Mouse (Mus musculus) heart, postnatal 14 days (tissue): ENCODE data around the gene Gtf2h5. TPM values are rescaled to one million over a fixed set of nuclear protein-coding genes. Genes with fewer than 3 reads are reported as not detected.

Experiments used
- DNase-seq, 2 experiments: peaks; one replicate each; pipeline ENCODE4 v3.0.0; 2021 to 2022
- intact Hi-C: fragments of 180-260 bp; cut with DNase I; formaldehyde crosslinking; loops from one replicate; pipeline ENCODE4 v1.15.1; 2025
- microRNA-seq, 2 experiments: library from miRNA; unstranded; fragments of <30 nt; microRNA quantifications; one replicate each; pipeline ENCODE4 v1.2.0; 2021 to 2022
- total RNA-seq, 2 experiments: library from RNA; stranded (reverse); gene quantifications; 2 replicates each; pipeline ENCODE4 v1.2.3; 2021

Gtf2h5 gene
- total RNA-seq, 2 experiments from 2014 or later = 72.2 to 74.7 TPM

GRCm38 (mm10) chr17:6107015-6107601, 27.5 kb downstream of the Gtf2h5 start:
- peak; percentile 56 to 62 for DNase-seq
- intact Hi-C loops = loop anchor here (5.0 kb wide), 3 partner anchors 65 to 165 kb away; no protein-coding TSS in a partner anchor

GRCm38 (mm10) chr17:6108175-6108574, 28.6 kb downstream of the Gtf2h5 start:
- intact Hi-C loops = loop anchor here (5.0 kb wide), 3 partner anchors 64 to 164 kb away; no protein-coding TSS in a partner anchor
- DNase-seq = peak in 1 of 2 experiments; percentile 10

DNA sequence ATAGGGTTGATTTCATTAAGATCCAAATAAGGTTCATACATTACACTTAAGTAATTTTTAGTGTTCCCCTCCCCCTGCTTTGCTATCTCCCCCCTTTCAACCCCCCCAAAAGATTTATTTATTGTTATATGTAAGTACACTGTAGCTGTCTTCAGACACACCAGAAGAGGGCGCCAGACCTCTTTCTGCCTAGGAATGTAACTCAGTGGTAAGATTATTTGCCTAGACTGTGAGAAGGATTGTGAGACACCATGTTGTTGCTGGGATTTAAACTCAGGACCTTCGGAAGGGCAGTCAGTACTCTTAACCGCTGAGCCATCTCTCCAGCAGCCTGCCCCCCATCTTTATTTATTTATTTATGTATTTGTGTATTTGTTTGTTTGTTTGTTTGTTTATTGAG, 31.4 kb downstream of the Gtf2h5 start:
- no peak for DNase-seq
- intact Hi-C loops = no loop called here

- no peak for DNase-seq
- intact Hi-C loops = no loop called here
Observed at GRCm38 (mm10) chr17:6113653-6114052, 34.1 kb downstream of the Gtf2h5 start.

DNA sequence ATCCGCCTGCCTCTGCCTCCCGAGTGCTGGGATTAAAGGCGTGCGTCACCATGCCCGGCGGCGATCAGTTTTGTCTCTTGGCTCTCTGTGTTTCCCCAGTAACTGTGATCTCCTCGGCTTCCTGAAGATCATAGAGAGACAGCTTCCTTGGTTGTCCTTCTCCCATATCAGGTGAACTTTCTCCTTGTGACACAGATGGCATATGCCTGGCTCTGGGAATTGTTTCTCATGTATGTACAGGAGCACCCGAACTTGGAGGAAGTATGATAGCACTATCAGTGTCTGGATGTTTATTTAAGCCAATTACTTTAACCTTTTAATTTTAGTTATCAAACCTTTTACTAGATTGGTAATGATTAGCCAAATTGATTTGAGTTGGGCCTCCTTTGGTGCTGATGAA, 35.5 kb downstream of the Gtf2h5 start:
- intact Hi-C loops = no loop called here
- no peak for DNase-seq

- intact Hi-C loops = no loop called here
- no peak for DNase-seq
Observed at GRCm38 (mm10) chr17:6117148-6117725, 37.7 kb downstream of the Gtf2h5 start.

GRCm38 (mm10) chr17:6117917-6118316, 38.3 kb downstream of the Gtf2h5 start:
- no peak for DNase-seq
- intact Hi-C loops = no loop called here

DNA sequence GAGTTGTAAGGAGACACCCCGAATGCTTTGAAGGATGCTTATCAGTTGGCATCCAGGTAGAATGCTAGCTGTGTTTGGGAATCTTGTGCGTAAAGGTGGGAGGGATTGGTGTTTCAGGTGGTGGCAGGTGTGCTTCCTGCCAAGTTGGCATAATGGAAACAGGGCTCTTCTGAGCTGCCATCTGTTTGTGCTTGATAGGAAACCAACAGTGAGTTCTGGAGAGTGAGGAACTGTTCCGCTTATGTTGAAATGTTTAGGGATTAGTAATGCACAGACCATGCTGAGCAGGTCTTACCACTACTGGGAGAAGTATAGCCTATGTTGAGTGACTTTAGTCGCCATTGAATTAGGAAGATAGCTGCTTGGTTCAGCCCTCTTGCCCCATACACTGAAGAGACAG, 39.3 kb downstream of the Gtf2h5 start:
- intact Hi-C loops = no loop called here
- DNase-seq = no peak

GRCm38 (mm10) chr17:6123776-6124175, 44.2 kb downstream of the Gtf2h5 start:
- intact Hi-C loops = no loop called here

GRCm38 (mm10) chr17:6125441-6125840, 45.9 kb downstream of the Gtf2h5 start:
- intact Hi-C loops = no loop called here
- DNase-seq = no peak

More at GRCm38 (mm10) chr17:6123776-6124175, 44.2 kb downstream of the Gtf2h5 start:
- no peak for DNase-seq

DNA sequence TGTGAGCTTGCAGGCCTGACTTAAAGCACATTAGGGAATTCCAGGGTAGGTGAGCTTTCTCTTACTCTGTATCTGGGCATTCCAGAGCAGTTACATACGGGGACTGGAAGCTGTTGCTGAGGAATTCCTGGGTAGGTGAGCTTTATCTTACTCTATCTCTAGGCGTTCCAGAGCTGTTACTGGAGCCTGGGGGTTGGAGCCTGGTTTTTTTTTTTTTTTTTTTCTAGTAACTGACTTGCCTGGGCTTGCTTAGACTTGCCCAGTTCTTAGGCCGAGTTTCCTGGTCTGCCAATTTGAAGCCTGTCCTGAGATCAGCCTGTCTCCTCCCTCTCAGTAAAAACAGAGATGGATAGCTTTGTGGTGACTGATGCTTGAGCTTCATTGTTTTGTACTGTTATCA, 48.5 kb downstream of the Gtf2h5 start:
- no peak for DNase-seq
- intact Hi-C loops = no loop called here

DNA sequence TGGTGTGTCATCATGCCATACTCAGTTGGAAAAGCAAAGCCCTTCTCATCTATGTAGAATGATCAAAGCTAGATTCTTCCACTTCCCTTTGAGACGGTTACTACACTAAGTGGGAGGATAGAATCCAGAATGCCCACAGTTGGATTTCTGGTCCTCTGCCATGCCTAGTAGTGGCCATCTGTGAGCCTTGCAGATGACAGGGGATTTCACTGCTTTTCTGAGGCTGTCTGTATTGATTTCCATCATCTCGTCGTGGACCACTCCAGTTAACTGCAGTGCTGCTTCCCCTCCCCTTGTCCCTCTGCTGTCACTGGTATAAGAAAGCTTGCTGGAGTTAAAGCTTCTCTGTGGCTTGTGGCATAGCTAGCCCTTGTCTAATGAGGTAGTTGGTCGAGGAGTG, 49.8 kb downstream of the Gtf2h5 start:
- DNase-seq = no peak
- intact Hi-C loops = no loop called here

DNA sequence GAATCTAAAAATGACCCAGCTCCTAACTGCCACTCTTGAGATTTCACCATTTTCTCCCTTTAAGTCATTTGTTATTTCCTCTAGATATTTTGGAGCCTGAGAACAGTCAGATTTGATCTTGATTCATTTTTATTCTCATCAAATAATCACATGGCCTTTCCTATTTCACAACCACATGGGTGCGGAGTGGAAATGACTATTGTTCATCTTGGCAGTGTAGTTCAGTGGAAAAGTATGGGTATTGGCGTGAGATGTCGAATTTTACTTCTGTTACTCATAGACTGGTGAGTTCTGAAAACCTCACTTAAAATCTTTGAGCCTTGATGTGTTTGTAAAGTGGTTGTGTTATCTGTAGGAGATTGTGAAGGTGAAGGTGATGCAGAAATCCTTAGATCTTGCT, 51.5 kb downstream of the Gtf2h5 start:
- no peak for DNase-seq
- intact Hi-C loops = no loop called here

Small RNAs within 50 kb of the gene (microRNA-seq; reads per million reads assigned to microRNA genes)
- 0 reads per million in 2 experiments for gene Gm22774

Other genes starting within 250 kb of the Gtf2h5 start
- gene Snx9, start 238.5 kb upstream of the Gtf2h5 start, total RNA-seq = 10 to 100 TPM; 31.5 to 33.3 TPM
- gene Synj2, start 138.5 kb upstream of the Gtf2h5 start, total RNA-seq = 10 to 100 TPM; 30.7 to 32.1 TPM
- gene Serac1, start within 50 bp of the Gtf2h5 start, total RNA-seq = 1 to 10 TPM; 7.6 to 7.9 TPM
- gene Tulp4, start 26.7 kb downstream of the Gtf2h5 start, total RNA-seq = 100 to 1,000 TPM; 113 to 115 TPM
- 1 to 10 TPM; 9.8 to 9.9 TPM for gene Tmem181a, start 177.1 kb downstream of the Gtf2h5 start, total RNA-seq
- gene Dynlt1a, start 237.7 kb downstream of the Gtf2h5 start, total RNA-seq = 1 to 10 TPM; 1.4 to 3.1 TPM